Comparison of ENCODE assay signal across 15 mouse cellular contexts in genomic region chr4:50772456-50772855, GRCm38 (mm10).
"Had no signal": no experiment of that assay in that cellular context is flagged by ENCODE, and none has a peak within 500 bp of the region (broad histone marks: within the 10 kb centered on the region; RNA-seq: fewer than 3 reads in every experiment).

No protein-coding gene starts in this region.

- H3K4me3 ChIP-seq: limb, embryonic 15.5 days; liver, embryonic 12.5 days; midbrain, embryonic 10.5 days; midbrain, embryonic 15.5 days; neural tube, embryonic 13.5 days; stomach, embryonic 15.5 days had no signal

- H3K9me3 ChIP-seq: limb, embryonic 15.5 days; liver, embryonic 12.5 days; midbrain, embryonic 10.5 days; midbrain, embryonic 15.5 days; neural tube, embryonic 13.5 days; stomach, embryonic 15.5 days had no signal

- H3K4me1 ChIP-seq: limb, embryonic 15.5 days; liver, embryonic 12.5 days; midbrain, embryonic 10.5 days; midbrain, embryonic 15.5 days; neural tube, embryonic 13.5 days; stomach, embryonic 15.5 days had no signal

- H3K27me3 ChIP-seq: limb, embryonic 15.5 days; liver, embryonic 12.5 days; midbrain, embryonic 15.5 days; neural tube, embryonic 13.5 days; stomach, embryonic 15.5 days had no signal

- DNase-seq: kidney, postnatal 36 days; layer of hippocampus, adult 9-11 months; layer of hippocampus, postnatal 36 days; lung, embryonic 14.5 days; lung, postnatal 10 days; lung, postnatal 4 days; retina, postnatal 1 day; right cerebral cortex, postnatal 4 days; thymus, postnatal 36 days had no signal

- ATAC-seq: liver, embryonic 12.5 days; midbrain, embryonic 15.5 days had no signal

- H3K36me3 ChIP-seq: limb, embryonic 15.5 days; liver, embryonic 12.5 days; midbrain, embryonic 10.5 days; midbrain, embryonic 15.5 days; neural tube, embryonic 13.5 days; stomach, embryonic 15.5 days had no signal

- H3K27ac ChIP-seq: limb, embryonic 15.5 days; liver, embryonic 12.5 days; midbrain, embryonic 10.5 days; midbrain, embryonic 15.5 days; neural tube, embryonic 13.5 days; stomach, embryonic 15.5 days had no signal

- H3K9ac ChIP-seq: limb, embryonic 15.5 days; liver, embryonic 12.5 days; lung, embryonic 14.5 days; midbrain, embryonic 15.5 days; neural tube, embryonic 13.5 days; stomach, embryonic 15.5 days had no signal

- H3K4me2 ChIP-seq: limb, embryonic 15.5 days; liver, embryonic 12.5 days; lung, embryonic 14.5 days; midbrain, embryonic 15.5 days; neural tube, embryonic 13.5 days; stomach, embryonic 15.5 days had no signal
